Mouse (Mus musculus) intestine, postnatal 0 days (tissue): ENCODE results near the gene Krt24. TPM values are rescaled to one million over a fixed set of nuclear protein-coding genes. Genes with fewer than 3 reads are reported as not detected.
"Not testable (repeated sequence)": the region's sequence is repeated elsewhere in the genome, so short reads cannot be mapped to it uniquely, and the experiment has no call there.

Experiments
- ATAC-seq: fragments of 200-750 bp; cut with Nextera tagmentation; 2 replicates; pipeline ENCODE4 v1.8.0; 2017; ENCODE audit warnings: mild to moderate bottlenecking, moderate TSS enrichment, moderate library complexity
- H3K27ac ChIP-seq: fragments of 300-500 bp; sonication (generic); 2 replicates; pipeline ENCODE4 v1.5.1; 2014; ENCODE audit warnings: mild to moderate bottlenecking, low read depth, low read length, moderate library complexity
- H3K27me3 ChIP-seq: fragments of 300-500 bp; sonication (generic); replicated peaks from 2 replicates; pipeline ENCODE4 v1.6.1; 2014; ENCODE audit warnings: low read length, mixed read lengths; ENCODE audit not compliant: control insufficient read depth, insufficient read depth
- H3K36me3 ChIP-seq: fragments of 300-500 bp; sonication (generic); 2 replicates; pipeline ENCODE4 v1.6.1; 2014; ENCODE audit warnings: mild to moderate bottlenecking, moderate library complexity; ENCODE audit not compliant: control insufficient read depth, insufficient read depth
- H3K4me1 ChIP-seq: fragments of 300-500 bp; sonication (generic); replicated peaks from 2 replicates; pipeline ENCODE4 v1.6.1; 2014; ENCODE audit warnings: antibody characterized with exemption, low read length, mixed read lengths; ENCODE audit not compliant: control insufficient read depth, insufficient read depth
- H3K4me2 ChIP-seq: fragments of 300-500 bp; sonication (generic); replicated peaks from 2 replicates; pipeline ENCODE4 v1.6.1; 2014; ENCODE audit warnings: low read depth, mild to moderate bottlenecking, moderate library complexity
- H3K4me3 ChIP-seq: fragments of 300-500 bp; sonication (generic); 2 replicates; pipeline ENCODE4 v1.5.1; 2014; ENCODE audit warnings: low read depth, low read length
- H3K9ac ChIP-seq: fragments of 300-500 bp; sonication (generic); 2 replicates; pipeline ENCODE4 v1.6.1; 2014; ENCODE audit warnings: mild to moderate bottlenecking, low read depth, low read length
- H3K9me3 ChIP-seq: fragments of 300-500 bp; sonication (generic); 2 replicates; pipeline ENCODE4 v1.6.1; 2016; ENCODE audit warnings: mixed run types; ENCODE audit not compliant: control insufficient read depth
- CTCF ChIP-seq: sonication (generic); IDR thresholded peaks from 2 replicates; pipeline ENCODE4 v1.5.1; 2016; ENCODE audit warnings: low read depth, mild to moderate bottlenecking, control low read depth, antibody characterized with exemption, moderate library complexity
- WGBS: fragments of 180-500 bp; shearing (Covaris S2); extraction: QIAGEN DNeasy Blood & Tissue Kit; methylation state at CpG from one replicate; pipeline ENCODE4 v1.1.7; 2014; 5-methylcytosine and 5-hydroxymethylcytosine counted together
- polyA plus RNA-seq: library from polyadenylated mRNA; unstranded; fragments of >200 nt; fragmentation: Nextera tagmentation; extraction: Ambion mirVana; gene quantifications from 2 replicates; pipeline ENCODE4 v1.2.1, GENCODE M21; 2015

The Krt24 gene
- polyA plus RNA-seq, 1 experiment from 2014 or later = 0.08 TPM

- Histone ChIP-seq H3K27ac (no peak overlapping the region), H3K36me3 (no peaks in the 10 kb centered on the region), H3K4me1 (no peaks in the 10 kb centered on the region), H3K4me2 (no peak overlapping the region), H3K9me3 (no peaks in the 10 kb centered on the region), H3K27me3 (no peaks in the 10 kb centered on the region), H3K9ac (no peak overlapping the region), H3K4me3 (no peak overlapping the region)
- TF ChIP-seq CTCF = peak; percentile 67
- WGBS = 59% methylated on average over 4 of the region's 4 CpGs
- no peak for ATAC-seq
Observed at GRCm38 (mm10) chr11:99249115-99249514, 35.9 kb downstream of the Krt24 start.

- TF ChIP-seq CTCF = no peak
Observed at GRCm38 (mm10) chr11:99247916-99248315, 37.1 kb downstream of the Krt24 start.

GRCm38 (mm10) chr11:99244519-99244918 is 40.5 kb downstream of the Krt24 start:
- H3K27me3 ChIP-seq, H3K36me3 ChIP-seq, H3K27ac ChIP-seq, H3K4me2 ChIP-seq, H3K9me3 ChIP-seq, H3K9ac ChIP-seq, H3K4me1 ChIP-seq, H3K4me3 ChIP-seq, ATAC-seq: not testable (repeated sequence)
- TF ChIP-seq CTCF = peak; percentile 15; the same call in 1 of the 2 replicates
- 54% methylated on average over 3 of the region's 3 CpGs for WGBS

More at GRCm38 (mm10) chr11:99247916-99248315, 37.1 kb downstream of the Krt24 start:
- H3K27me3 ChIP-seq = no peaks in the 10 kb centered on the region
- no peaks in the 10 kb centered on the region for H3K9me3 ChIP-seq
- no peaks in the 10 kb centered on the region for H3K4me1 ChIP-seq
- ATAC-seq = no peak
- no peak overlapping the region for H3K4me2 ChIP-seq
- no peak overlapping the region for H3K9ac ChIP-seq
- no peak overlapping the region for H3K4me3 ChIP-seq
- H3K36me3 ChIP-seq = no peaks in the 10 kb centered on the region
- 90% methylated on average over 4 of the region's 4 CpGs for WGBS
- no peak overlapping the region for H3K27ac ChIP-seq

GRCm38 (mm10) chr11:99243820-99244374 is 41.2 kb downstream of the Krt24 start, which contains the start of gene Krt222:
TSS of gene Krt222 (minus strand) at chr11:99244085.
- H3K4me3 ChIP-seq = peak within 1 kb of the TSS; percentile 39
- no peak for TF ChIP-seq CTCF
- peak within 1 kb of the TSS; percentile 71 for H3K4me2 ChIP-seq
- H3K9ac ChIP-seq = 0 out of 2 replicates have a peak within 1 kb of the TSS, but pooled peaks have one; percentile 17
- no peaks in the 10 kb centered on the region for H3K27me3 ChIP-seq
- no peaks in the 10 kb centered on the region for H3K4me1 ChIP-seq
- no peaks in the 10 kb centered on the region for H3K36me3 ChIP-seq
- 4% methylated on average over 17 of the region's 17 CpGs for WGBS
- no peak for ATAC-seq
- H3K27ac ChIP-seq = no peak within 1 kb of the TSS
- no peaks in the 10 kb centered on the region for H3K9me3 ChIP-seq

- H3K36me3 ChIP-seq = no peaks in the 10 kb centered on the region
- no peak for ATAC-seq
- no peak for TF ChIP-seq CTCF
- H3K9ac ChIP-seq = no peak overlapping the region
- H3K27ac ChIP-seq = no peak overlapping the region
- H3K27me3 ChIP-seq = no peaks in the 10 kb centered on the region
- 32% methylated on average over 3 of the region's 3 CpGs for WGBS
- H3K4me3 ChIP-seq = peak overlapping the region; percentile 39
- no peaks in the 10 kb centered on the region for H3K9me3 ChIP-seq
- H3K4me1 ChIP-seq = no peaks in the 10 kb centered on the region
- peak overlapping the region; percentile 71 for H3K4me2 ChIP-seq
Observed at GRCm38 (mm10) chr11:99243200-99243819, 41.8 kb downstream of the Krt24 start.

GRCm38 (mm10) chr11:99242056-99242455 is 43.0 kb downstream of the Krt24 start:
- WGBS = 69% methylated on average over 5 of the region's 5 CpGs
- H3K4me3 ChIP-seq = no peak overlapping the region

More at GRCm38 (mm10) chr11:99242056-99242455, 43.0 kb downstream of the Krt24 start:
- Histone ChIP-seq H3K4me2 (no peak overlapping the region), H3K9me3 (no peaks in the 10 kb centered on the region), H3K36me3 (no peaks in the 10 kb centered on the region), H3K4me1 (no peaks in the 10 kb centered on the region), H3K9ac (no peak overlapping the region), H3K27ac (no peak overlapping the region), H3K27me3 (no peaks in the 10 kb centered on the region)
- no peak for ATAC-seq
- TF ChIP-seq CTCF = no peak
